Mouse (Mus musculus) gastrocnemius, postnatal 36 days (tissue): ENCODE data around the gene D5Ertd577e. TPM values are rescaled to one million over a fixed set of nuclear protein-coding genes. Genes with fewer than 3 reads are reported as not detected.
"Not testable (repeated sequence)": the region's sequence is repeated elsewhere in the genome, so short reads cannot be mapped to it uniquely, and the experiment has no call there.

Experiments used
- DNase-seq, 2 experiments: peaks; one replicate each; pipeline ENCODE4 v3.0.0; 2022
- intact Hi-C: fragments of 180-260 bp; cut with DNase I; formaldehyde crosslinking; loops from one replicate; pipeline ENCODE4 v1.15.1; 2025
- long read RNA-seq, 2 experiments: library from polyadenylated mRNA; stranded (forward); transcript quantifications; one replicate each; pipeline ENCODE4 v2.0.0; 2021
- total RNA-seq, 2 experiments: library from RNA; stranded (reverse); gene quantifications; 2 replicates each; pipeline ENCODE4 v1.2.3; 2021

D5Ertd577e gene
- not detected for total RNA-seq
- long read RNA-seq, experiment 1, result 0 reads
- long read RNA-seq, experiment 2, result 0 reads

DNA sequence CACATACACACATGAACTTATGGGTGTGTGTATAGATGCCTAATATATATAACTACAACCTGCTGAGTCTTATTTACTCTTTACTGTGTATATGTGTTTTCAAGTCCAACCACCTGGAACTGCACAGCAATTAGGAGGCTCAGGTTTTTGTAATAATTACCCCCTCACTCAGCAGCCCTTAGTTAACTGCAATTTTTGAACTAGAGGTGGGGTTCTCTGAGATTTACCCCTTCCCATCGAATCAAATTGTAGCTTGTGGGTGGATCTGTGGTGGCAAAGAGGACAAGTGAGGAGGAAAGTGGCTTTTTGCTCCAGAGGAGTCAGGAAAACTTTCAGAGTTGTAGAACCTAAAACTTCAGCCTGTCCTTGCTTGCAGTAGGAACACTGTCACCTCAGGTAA lies at the start of gene D5Ertd577e:
TSS of gene D5Ertd577e (plus strand) at position 301 of the 400 bp plus-strand sequence.
- DNase-seq, intact Hi-C loops: not testable (repeated sequence)

DNA sequence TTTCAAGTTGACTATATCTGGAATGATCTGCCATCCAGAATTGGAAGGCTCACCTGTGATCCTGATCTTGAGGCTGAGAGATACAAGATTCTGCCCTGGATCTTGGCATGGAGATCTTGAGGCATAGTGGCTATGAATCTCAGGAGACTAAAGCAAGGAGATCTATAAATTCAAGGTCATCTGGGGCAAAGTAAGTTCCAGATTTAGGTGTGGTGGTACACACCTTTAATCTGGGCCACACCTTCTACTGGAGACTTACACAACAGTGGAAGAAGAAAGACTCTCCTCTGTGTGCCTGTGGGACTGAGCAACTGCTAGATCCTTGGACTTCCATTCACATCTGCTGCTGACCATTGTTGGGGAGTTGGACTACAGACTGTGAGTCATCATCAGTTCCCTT lies 53.9 kb downstream of the D5Ertd577e start, which contains the start of gene Gm3286:
TSS of gene Gm3286 (plus strand) at position 301 of the 400 bp plus-strand sequence.
- DNase-seq, result not testable (repeated sequence)

More for the DNA sequence above, 53.9 kb downstream of the D5Ertd577e start, which contains the start of gene Gm3286:
- intact Hi-C loops, result not testable (repeated sequence)

Other genes starting within 250 kb of the D5Ertd577e start
- gene Gm10424, start 184.0 kb upstream of the D5Ertd577e start, total RNA-seq, result not detected
- not detected for gene Gm3259, start 150.9 kb upstream of the D5Ertd577e start, total RNA-seq
- gene Gm3286, start 54.0 kb downstream of the D5Ertd577e start, total RNA-seq, result not detected
- gene Gm7971, start 138.1 kb downstream of the D5Ertd577e start, total RNA-seq, result not detected